Mouse (Mus musculus): ENCODE data around the gene Sertad1.

- TF ChIP-seq CTCF (IDR thresholded peaks at IDR 0.05; ENCODE audit: borderline replicate concordance, control insufficient read depth, extremely low read depth, insufficient read depth, low read length, poor library complexity) (no peak), POLR2A (IDR thresholded peaks at IDR 0.05; ENCODE audit: control insufficient read depth, extremely low read depth, insufficient read depth, low read length, poor library complexity) (no peak)
Observed at GRCm38 (mm10) chr7:27454461-27455121, 32.1 kb upstream of the Sertad1 start.

Measured in thymus, adult 2 months (tissue).